Mouse (Mus musculus): ENCODE results near the gene Pla2g3.
A peak's percentile ranks its signal among the peaks of the same experiment; 100 is the strongest.

DNA sequence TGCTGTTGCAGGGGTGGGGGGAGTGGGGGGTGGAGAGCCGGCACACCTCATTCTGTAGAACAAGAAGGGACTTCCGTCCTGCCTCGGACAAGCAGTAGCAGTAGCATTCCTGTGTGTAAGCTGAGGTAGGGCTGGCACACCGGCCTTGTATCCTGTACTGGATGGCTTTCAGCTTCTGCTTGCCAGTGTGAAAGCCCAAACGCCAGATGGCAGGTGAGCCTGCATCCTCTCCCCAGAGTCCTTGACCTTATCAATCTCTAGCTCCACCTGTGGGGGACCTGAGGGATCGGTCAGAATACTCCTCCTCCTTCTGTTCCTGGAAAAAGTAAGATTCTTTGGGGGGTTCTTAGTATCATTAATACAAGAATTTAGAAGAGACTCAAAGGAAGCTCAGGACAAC is 34.6 kb upstream of the Pla2g3 start:
- TF ChIP-seq CTCF (conservative IDR thresholded peaks at IDR 0.05 in 1 of 2, IDR thresholded peaks at IDR 0.05 in 1 of 2; ENCODE audit: low read depth in 2 of 2, low read length in 2 of 2) = peak; percentile 10 to 87; a peak in 2 of 4 replicates
- peak; percentile 21; the same call in 1 of the 2 replicates for TF ChIP-seq POLR2A (IDR thresholded peaks at IDR 0.05; ENCODE audit: low read depth, low read length)
- TF ChIP-seq RAD21 (IDR thresholded peaks at IDR 0.05; ENCODE audit: low read depth, low read length) = peak; percentile 56
- TF ChIP-seq EP300 (IDR thresholded peaks at IDR 0.05; ENCODE audit: low read length) = no peak
- TF ChIP-seq POLR2AphosphoS2 (IDR thresholded peaks at IDR 0.05; ENCODE audit: low read depth, low read length) = no peak
- TF ChIP-seq CHD1 (IDR thresholded peaks at IDR 0.05; ENCODE audit: low read depth, low read length) = no peak
- no peak for TF ChIP-seq TCF12 (IDR thresholded peaks at IDR 0.05; ENCODE audit: low read depth, low read length)
